Mouse (Mus musculus) neural tube, embryonic 14.5 days (tissue): ENCODE results near the gene Kcnc1. TPM values are rescaled to one million over a fixed set of nuclear protein-coding genes. Genes with fewer than 3 reads are reported as not detected.

ENCODE experiments used
- ATAC-seq: fragments of 200-750 bp; cut with Nextera tagmentation; 2 replicates; pipeline ENCODE4 v1.8.0; 2017; ENCODE audit warnings: low read depth, mild to moderate bottlenecking, moderate TSS enrichment, moderate library complexity
- H3K27ac ChIP-seq: fragments of 300-500 bp; sonication (generic); 2 replicates; pipeline ENCODE4 v1.5.1; 2014; ENCODE audit warnings: low read depth, mild to moderate bottlenecking, control low read depth, low read length, moderate library complexity, mixed read lengths
- H3K27me3 ChIP-seq: fragments of 300-500 bp; sonication (generic); 2 replicates; pipeline ENCODE4 v1.6.1; 2014; ENCODE audit warnings: low read length; ENCODE audit not compliant: control insufficient read depth, insufficient read depth
- H3K36me3 ChIP-seq: fragments of 300-500 bp; sonication (generic); 2 replicates; pipeline ENCODE4 v1.6.1; 2014; ENCODE audit warnings: low read length, mixed read lengths; ENCODE audit not compliant: control insufficient read depth, insufficient read depth
- H3K4me1 ChIP-seq: fragments of 300-500 bp; sonication (generic); 2 replicates; pipeline ENCODE4 v1.6.1; 2014; ENCODE audit warnings: low read length; ENCODE audit not compliant: control insufficient read depth, insufficient read depth
- H3K4me2 ChIP-seq: fragments of 300-500 bp; sonication (generic); 2 replicates; pipeline ENCODE4 v1.6.1; 2014; ENCODE audit warnings: mild to moderate bottlenecking, low read depth, low read length, control low read depth
- H3K4me3 ChIP-seq: fragments of 300-500 bp; sonication (generic); 2 replicates; pipeline ENCODE4 v1.5.1; 2014; ENCODE audit warnings: low read depth, low read length, control low read depth, mixed read lengths
- H3K9ac ChIP-seq: fragments of 300-500 bp; sonication (generic); replicated peaks from 2 replicates; pipeline ENCODE4 v1.6.1; 2014; ENCODE audit warnings: low read depth, mild to moderate bottlenecking, control low read depth, low read length, mixed read lengths
- H3K9me3 ChIP-seq: fragments of 300-500 bp; sonication (generic); 2 replicates; pipeline ENCODE4 v1.6.1; 2016; ENCODE audit warnings: low read length; ENCODE audit not compliant: control insufficient read depth
- WGBS: fragments of 180-500 bp; shearing (Covaris S2); extraction: QIAGEN DNeasy Blood & Tissue Kit; methylation state at CpG from one replicate; pipeline ENCODE4 v1.1.7; 2014; 5-methylcytosine and 5-hydroxymethylcytosine counted together
- polyA plus RNA-seq: library from polyadenylated mRNA; unstranded; fragments of >200 nt; fragmentation: Nextera tagmentation; extraction: Ambion mirVana; gene quantifications from 2 replicates; pipeline ENCODE4 v1.2.1, GENCODE M21; 2014

Kcnc1 gene
- polyA plus RNA-seq, 1 experiment from 2014 or later = 20.5 TPM

DNA sequence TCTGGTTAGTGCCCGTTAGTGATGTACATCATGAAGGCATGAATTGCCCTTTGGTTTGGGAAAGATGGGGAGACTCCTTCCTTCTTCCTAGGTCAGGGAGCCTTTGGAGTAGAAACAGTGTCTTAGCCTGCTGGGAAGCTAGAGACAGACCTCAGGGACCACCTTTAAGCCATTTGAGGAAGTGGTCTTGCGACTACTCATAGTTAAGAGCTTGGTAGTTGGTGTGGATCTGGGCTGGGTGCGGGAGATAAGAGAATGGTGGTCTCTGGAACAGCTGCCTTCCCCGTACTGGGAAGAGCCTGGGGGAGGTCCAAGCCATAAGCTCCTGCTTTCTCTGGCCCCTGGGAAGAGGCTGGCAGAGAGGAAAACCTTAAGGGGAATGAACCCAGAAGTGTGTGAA, 2.3 kb downstream of the Kcnc1 start:
- Histone ChIP-seq H3K36me3 (no peaks in the 10 kb centered on the region), H3K27me3 (peaks cover 22% of the 10 kb centered on the region), H3K4me2 (peak overlapping the region; percentile 82), H3K9ac (no peak overlapping the region), H3K27ac (no peak overlapping the region), H3K4me1 (peaks cover 21% of the 10 kb centered on the region; the same call in 1 of the 2 replicates), H3K4me3 (peak overlapping the region; percentile 93), H3K9me3 (no peaks in the 10 kb centered on the region)
- no peak for ATAC-seq
- WGBS = 61% methylated on average over 4 of the region's 4 CpGs

DNA sequence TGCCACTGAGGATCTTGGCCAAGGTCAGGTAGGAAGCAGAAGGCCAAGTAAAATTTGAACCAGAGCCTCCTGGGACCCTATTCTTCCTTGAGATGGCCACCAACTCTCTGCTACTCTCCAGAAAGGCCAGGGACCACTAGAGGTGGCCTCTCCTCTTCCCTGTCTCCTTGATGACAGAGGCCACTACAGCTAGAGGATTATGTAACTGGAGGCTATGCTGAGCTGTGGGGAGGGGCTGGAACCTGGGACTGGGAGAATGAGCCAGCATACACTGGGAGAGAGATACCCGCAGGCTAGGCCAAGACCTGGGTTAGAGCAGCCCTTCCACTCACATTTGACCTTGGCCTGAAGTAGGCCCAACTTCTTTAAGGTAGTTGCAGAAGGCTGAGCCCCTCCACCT, 3.4 kb downstream of the Kcnc1 start:
- Histone ChIP-seq H3K4me2 (peak overlapping the region; percentile 82), H3K27me3 (peaks cover 18% of the 10 kb centered on the region), H3K27ac (no peak overlapping the region), H3K4me3 (peak overlapping the region; percentile 93), H3K9me3 (no peaks in the 10 kb centered on the region), H3K4me1 (peaks cover 21% of the 10 kb centered on the region; the same call in 1 of the 2 replicates), H3K36me3 (no peaks in the 10 kb centered on the region), H3K9ac (no peak overlapping the region)
- ATAC-seq = no peak
- WGBS = 83% methylated on average over 1 of the region's 1 CpGs

DNA sequence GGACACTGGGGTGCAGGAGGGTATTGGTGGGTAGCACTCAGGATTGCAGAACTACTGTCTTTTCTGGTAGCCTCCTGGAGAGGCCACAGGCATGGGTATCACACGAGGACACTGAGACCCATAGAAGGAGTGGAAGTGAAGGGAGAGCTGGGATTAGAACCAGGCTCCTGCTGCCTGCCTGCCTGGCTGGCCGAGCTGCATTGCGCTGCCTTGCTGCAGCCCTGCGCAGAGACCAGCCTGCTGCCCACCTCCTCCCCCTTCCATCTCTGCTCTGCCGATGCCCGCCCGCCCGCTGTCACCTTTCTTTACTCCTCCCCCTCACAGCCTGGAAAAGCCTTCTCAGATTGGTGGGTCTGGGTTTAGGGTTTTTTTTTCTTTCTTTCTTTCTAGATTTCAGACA, 4.0 kb downstream of the Kcnc1 start:
- ATAC-seq = no peak
- H3K9me3 ChIP-seq = no peaks in the 10 kb centered on the region
- 27% methylated on average over 8 of the region's 8 CpGs for WGBS
- H3K27me3 ChIP-seq = peaks cover 12% of the 10 kb centered on the region
- peak overlapping the region; percentile 46 for H3K9ac ChIP-seq
- no peak overlapping the region for H3K27ac ChIP-seq
- peaks cover 21% of the 10 kb centered on the region; the same call in 1 of the 2 replicates for H3K4me1 ChIP-seq
- H3K4me3 ChIP-seq = peak overlapping the region; percentile 32
- H3K36me3 ChIP-seq = no peaks in the 10 kb centered on the region
- peak overlapping the region; percentile 82 for H3K4me2 ChIP-seq

DNA sequence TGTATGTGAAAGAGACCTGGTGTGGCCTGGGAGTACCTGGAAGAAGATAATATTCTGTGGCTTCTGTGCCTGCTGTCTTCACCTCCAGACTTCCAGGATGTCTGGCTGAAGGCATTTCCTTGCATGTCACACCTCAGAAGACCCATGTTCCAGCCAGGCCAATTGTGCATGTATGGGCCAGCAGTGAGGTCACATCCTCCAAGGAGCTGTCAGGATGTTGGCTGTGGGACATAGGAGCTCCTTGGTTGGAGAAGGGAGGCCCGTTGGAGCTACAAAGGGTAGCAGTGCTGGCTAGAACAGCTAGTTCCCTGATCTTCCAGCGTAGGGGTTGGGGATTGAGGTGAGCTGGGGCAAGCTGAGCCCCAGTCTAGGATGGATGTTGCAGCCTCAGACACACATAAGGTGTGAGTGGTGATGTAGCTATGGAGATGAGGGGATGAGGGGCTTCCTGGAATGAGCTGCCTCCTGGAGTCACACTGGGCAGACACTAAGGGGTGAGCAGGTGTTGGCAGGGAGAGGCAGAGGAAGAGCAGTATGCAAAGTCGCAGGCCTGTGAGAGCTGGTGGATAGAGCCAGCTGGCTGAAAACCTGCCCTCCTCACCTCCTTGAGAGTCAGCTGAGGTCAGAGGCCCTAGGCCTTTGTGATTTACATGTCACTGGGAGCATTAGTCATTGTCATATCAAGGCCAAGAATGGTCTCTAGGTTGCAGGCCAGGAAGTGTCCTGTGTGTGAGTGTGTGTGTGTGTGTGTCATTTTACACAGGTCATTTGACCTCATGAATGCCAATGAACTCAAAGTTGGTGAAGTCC, 5.3 kb downstream of the Kcnc1 start:
- Histone ChIP-seq H3K9ac (no peak overlapping the region), H3K4me3 (no peak overlapping the region), H3K27me3 (peaks cover 8% of the 10 kb centered on the region; the same call in 1 of the 2 replicates), H3K27ac (no peak overlapping the region), H3K9me3 (no peaks in the 10 kb centered on the region), H3K4me2 (peak overlapping the region; percentile 82), H3K36me3 (no peaks in the 10 kb centered on the region), H3K4me1 (peaks cover 21% of the 10 kb centered on the region; the same call in 1 of the 2 replicates)
- no peak for ATAC-seq
- WGBS = 72% methylated on average over 3 of the region's 3 CpGs

DNA sequence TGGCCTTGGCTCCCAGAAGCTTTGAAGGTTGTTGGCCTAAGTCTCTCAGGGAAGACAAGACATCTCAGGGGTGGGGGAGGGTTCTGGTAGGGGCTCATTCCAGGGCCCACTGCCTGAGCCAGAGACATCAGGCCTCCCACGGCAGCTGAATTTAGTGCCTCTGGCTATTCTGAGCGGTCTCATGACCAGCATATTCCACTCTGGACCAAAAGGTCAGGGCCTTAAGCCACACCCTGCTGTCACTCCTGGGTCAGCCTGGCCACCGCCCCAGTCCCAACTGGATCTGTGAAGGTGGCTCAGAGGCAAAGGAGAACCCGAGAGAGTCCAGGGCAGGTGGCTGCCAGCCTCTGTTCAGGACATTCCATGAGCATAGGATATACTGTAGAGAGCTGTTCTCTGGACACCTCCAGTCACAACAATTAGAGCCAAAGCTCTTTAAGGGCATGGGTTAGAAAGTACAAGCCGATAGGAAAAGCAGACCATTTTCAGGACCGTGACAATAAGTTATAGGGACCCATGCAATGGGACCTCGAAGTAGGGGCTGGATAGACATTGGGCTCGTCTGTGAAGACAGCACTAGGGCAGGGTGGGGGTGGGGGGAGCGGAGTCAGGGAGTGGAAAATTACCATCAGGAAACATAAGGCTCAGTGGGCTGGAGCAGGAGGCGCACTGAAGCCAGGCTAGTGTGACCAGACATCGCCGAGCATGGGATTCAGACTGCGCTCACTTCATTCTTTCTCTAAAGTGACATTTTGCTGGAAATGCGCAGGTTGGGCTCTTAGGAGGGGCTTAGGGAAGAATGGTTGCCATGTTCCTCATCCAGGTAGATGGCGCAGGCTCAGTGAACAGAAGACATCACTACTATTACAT, 7.6 kb downstream of the Kcnc1 start:
- no peaks in the 10 kb centered on the region for H3K27me3 ChIP-seq
- H3K27ac ChIP-seq = no peak overlapping the region
- WGBS = 76% methylated on average over 15 of the region's 15 CpGs
- no peaks in the 10 kb centered on the region for H3K36me3 ChIP-seq
- H3K9ac ChIP-seq = no peak overlapping the region
- H3K9me3 ChIP-seq = no peaks in the 10 kb centered on the region
- no peak overlapping the region for H3K4me2 ChIP-seq
- peaks cover 18% of the 10 kb centered on the region; the same call in 1 of the 2 replicates for H3K4me1 ChIP-seq
- ATAC-seq = no peak
- no peak overlapping the region for H3K4me3 ChIP-seq

DNA sequence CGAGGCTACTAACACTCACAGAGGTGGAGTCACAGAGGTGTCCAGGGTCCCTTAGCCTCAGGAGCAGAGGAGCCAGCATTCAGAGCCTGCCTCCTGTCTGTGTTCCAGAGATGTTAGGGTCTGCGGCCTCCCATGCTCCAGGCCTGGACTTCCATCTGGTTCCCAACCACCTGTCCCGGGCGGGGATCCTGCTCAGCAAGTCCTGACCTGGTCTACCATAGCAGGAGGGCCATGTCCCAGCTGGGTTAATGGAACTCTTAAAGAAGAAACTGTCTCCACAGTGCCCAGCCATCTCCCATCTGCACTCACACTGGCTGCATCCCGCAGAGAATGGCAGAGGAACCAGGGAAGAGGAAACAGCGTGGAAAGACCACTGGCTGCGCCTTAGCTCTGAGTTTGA, 8.5 kb downstream of the Kcnc1 start:
- Histone ChIP-seq H3K4me1 (peaks cover 9% of the 10 kb centered on the region; the same call in 1 of the 2 replicates), H3K36me3 (no peaks in the 10 kb centered on the region), H3K27me3 (no peaks in the 10 kb centered on the region), H3K4me3 (no peak overlapping the region), H3K27ac (no peak overlapping the region), H3K9me3 (no peaks in the 10 kb centered on the region), H3K4me2 (no peak overlapping the region), H3K9ac (no peak overlapping the region)
- 83% methylated on average over 7 of the region's 7 CpGs for WGBS
- ATAC-seq = no peak

DNA sequence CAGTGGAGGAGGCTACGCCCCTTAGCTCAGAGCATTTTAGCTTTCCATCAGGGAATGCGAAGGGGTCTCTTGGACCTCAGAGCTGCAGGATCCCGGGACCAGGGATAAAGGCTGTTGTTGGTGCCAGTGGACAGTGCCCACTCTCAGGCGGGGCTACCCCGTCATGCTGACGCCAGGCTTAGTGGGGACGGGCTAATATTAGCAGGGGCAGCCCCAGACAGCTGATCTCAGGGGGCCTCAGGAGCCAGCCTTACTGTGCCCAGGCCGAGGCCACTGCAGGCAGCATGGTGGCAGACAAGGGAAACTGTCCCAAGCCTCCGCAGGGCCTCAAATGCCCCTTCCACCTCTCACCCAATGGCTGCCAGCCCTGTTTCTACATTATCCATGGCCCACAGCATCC, 12.3 kb downstream of the Kcnc1 start:
- WGBS = 88% methylated on average over 9 of the region's 9 CpGs

DNA sequence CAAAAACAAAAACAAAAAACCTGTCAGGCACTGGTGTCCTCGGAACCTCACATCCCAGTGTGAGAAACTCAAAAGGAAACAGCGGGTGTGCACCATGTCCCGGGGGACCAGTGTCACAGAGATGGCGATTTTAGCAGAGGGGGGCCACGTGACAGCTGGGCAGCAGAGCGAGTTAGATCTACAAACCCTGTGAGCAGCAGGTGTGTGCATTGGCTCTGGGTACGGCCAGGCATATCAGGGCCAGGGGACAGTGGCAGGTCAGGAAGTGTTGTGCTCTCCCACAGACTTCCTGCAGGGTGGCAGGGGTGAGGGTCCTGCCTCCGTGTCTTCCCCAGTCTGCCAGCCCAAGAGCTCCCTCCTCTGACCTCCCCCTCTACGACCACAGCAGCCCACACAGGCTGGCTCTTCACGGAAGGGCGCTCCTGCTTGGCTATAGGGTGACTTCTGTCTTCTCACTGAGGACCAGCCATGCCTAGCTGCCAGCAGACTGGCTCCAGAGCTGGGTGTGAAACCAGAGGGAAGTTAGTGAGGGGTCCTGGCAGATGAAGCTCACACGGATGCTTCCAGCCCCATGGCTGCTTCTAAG, 13.0 kb downstream of the Kcnc1 start:
- no peaks in the 10 kb centered on the region for H3K36me3 ChIP-seq
- H3K27ac ChIP-seq = no peak overlapping the region
- ATAC-seq = no peak
- 40% methylated on average over 12 of the region's 12 CpGs for WGBS
- no peaks in the 10 kb centered on the region for H3K4me1 ChIP-seq
- H3K27me3 ChIP-seq = no peaks in the 10 kb centered on the region
- no peaks in the 10 kb centered on the region for H3K9me3 ChIP-seq
- H3K4me2 ChIP-seq = no peak overlapping the region
- no peak overlapping the region for H3K4me3 ChIP-seq
- no peak overlapping the region for H3K9ac ChIP-seq

More for the DNA sequence above, 12.3 kb downstream of the Kcnc1 start:
- Histone ChIP-seq H3K36me3 (no peaks in the 10 kb centered on the region), H3K9me3 (no peaks in the 10 kb centered on the region), H3K4me2 (no peak overlapping the region), H3K27me3 (no peaks in the 10 kb centered on the region), H3K27ac (no peak overlapping the region), H3K9ac (no peak overlapping the region), H3K4me3 (no peak overlapping the region), H3K4me1 (no peaks in the 10 kb centered on the region)
- ATAC-seq = no peak
